Mouse (Mus musculus): ENCODE data around the gene Drg1. TPM values are rescaled to one million over a fixed set of nuclear protein-coding genes. Genes with fewer than 3 reads are reported as not detected.

The Drg1 gene
- polyA plus RNA-seq (2017; shearing (Covaris generic)) = 100 to 1,000 TPM; 151 to 161 TPM

DNA sequence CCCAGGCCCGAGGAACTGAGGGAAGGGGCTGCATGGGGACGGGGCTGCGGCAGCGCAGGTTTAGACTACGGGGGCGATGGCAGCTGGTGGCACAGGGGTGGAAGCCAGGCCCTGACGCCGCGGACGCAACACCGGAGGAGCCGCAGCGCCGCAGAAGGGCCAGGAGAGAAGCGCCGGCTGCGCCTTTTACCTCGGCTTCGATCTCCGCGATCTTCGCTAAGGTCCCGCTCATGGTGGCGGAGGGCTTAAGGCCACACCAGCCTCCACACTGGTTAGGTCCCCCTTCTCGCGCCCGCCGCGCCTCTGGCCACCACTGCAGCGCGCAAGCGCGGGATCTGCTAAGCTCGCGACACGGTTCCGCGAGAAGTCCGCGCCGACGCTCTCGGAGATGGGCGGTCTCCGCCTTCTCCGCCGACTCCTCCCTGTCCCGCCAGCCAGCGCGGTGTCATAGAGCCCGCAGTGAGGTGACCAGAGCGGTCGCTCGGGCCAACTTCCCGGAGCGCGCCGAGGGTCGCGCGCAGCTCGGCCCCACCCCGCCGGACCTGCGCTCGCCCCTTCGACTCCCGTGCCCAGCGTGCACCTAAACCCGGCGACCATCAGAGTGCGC lies at the start of gene Drg1:
Drg1 (minus strand) TSS at position 337 of the 607 bp plus-strand sequence.

GRCm38 (mm10) chr11:3288521-3289301 lies 22.5 kb upstream of the Drg1 start, which contains the start of gene Patz1:
Gene Patz1 (plus strand): TSS chr11:3288874.

GRCm38 (mm10) chr11:3202231-3202701 lies 63.9 kb downstream of the Drg1 start, which contains the start of gene Eif4enif1:
Gene Eif4enif1 (plus strand): TSS chr11:3202392.

GRCm38 (mm10) chr11:3193363-3193762 lies 72.9 kb downstream of the Drg1 start, which contains the start of gene Sfi1:
Gene Sfi1 (minus strand): TSS chr11:3193463.

Other genes starting within 250 kb of the Drg1 start
- gene Sfi1, start 73.0 kb downstream of the Drg1 start, polyA plus RNA-seq (2017; shearing (Covaris generic)) = 10 to 100 TPM; 52.1 to 98.4 TPM
- 10 to 100 TPM; 53.7 to 58.1 TPM for gene Eif4enif1, start 64.0 kb downstream of the Drg1 start, polyA plus RNA-seq (2017; shearing (Covaris generic))
- 10 to 100 TPM; 42.9 to 47.2 TPM for gene Patz1, start 22.5 kb upstream of the Drg1 start, polyA plus RNA-seq (2017; shearing (Covaris generic))
- gene Pik3ip1, start 64.0 kb upstream of the Drg1 start, polyA plus RNA-seq (2017; shearing (Covaris generic)) = 100 to 1,000 TPM; 136 to 186 TPM
- 100 to 1,000 TPM in 1 of 2 experiments, 10 to 100 TPM in 1; 96.5 to 112 TPM for gene Limk2, start 142.8 kb upstream of the Drg1 start, polyA plus RNA-seq (2017; shearing (Covaris generic))
- 10 to 100 TPM; 24.8 to 29.1 TPM for gene Rnf185, start 185.9 kb upstream of the Drg1 start, polyA plus RNA-seq (2017; shearing (Covaris generic))
- under 1 TPM; 0.25 to 0.78 TPM for gene Pla2g3, start 221.9 kb upstream of the Drg1 start, polyA plus RNA-seq (2017; shearing (Covaris generic))
- gene Inpp5j, start 238.4 kb upstream of the Drg1 start, polyA plus RNA-seq (2017; shearing (Covaris generic)) = 1 to 10 TPM in 1 of 2 experiments, not detected in 1; 1.0 TPM
- gene Selenom, start 248.3 kb upstream of the Drg1 start, polyA plus RNA-seq (2017; shearing (Covaris generic)) = 1 to 10 TPM; 3.3 to 6.9 TPM